Mouse (Mus musculus) embryonic fibroblast, embryonic 13.5 days (primary cell): Measurements from ENCODE around the gene Acta1. TPM values are rescaled to one million over a fixed set of nuclear protein-coding genes. Genes with fewer than 3 reads are reported as not detected.

Experiments used
- H3K27ac ChIP-seq: 2 replicates; pipeline ENCODE4 v1.5.1; 2012; ENCODE audit warnings: low read length, control low read depth, inconsistent platforms; ENCODE audit not compliant: insufficient read depth
- H3K4me1 ChIP-seq: 2 replicates; pipeline ENCODE4 v1.6.1; 2011; ENCODE audit warnings: low read length; ENCODE audit not compliant: control insufficient read depth, insufficient read depth
- H3K4me3 ChIP-seq: 2 replicates; pipeline ENCODE4 v1.5.1; 2011; ENCODE audit warnings: mild to moderate bottlenecking, control low read depth, low read length; ENCODE audit not compliant: insufficient read depth
- CTCF ChIP-seq: IDR thresholded peaks from 2 replicates; pipeline ENCODE4 v1.5.1; 2011; ENCODE audit warnings: mild to moderate bottlenecking, control low read depth, low read length, moderate library complexity, borderline replicate concordance; ENCODE audit not compliant: insufficient read depth
- POLR2A ChIP-seq: IDR thresholded peaks from 2 replicates; pipeline ENCODE4 v1.6.1; 2011; ENCODE audit warnings: low read depth, mild to moderate bottlenecking, control low read depth, low read length, moderate library complexity
- polyA plus RNA-seq: library from polyadenylated mRNA; stranded (reverse); fragments of >200 nt; gene quantifications from 2 replicates; pipeline ENCODE4 v1.2.4, GENCODE M21; 2011; ENCODE audit warnings: low read depth; ENCODE audit not compliant: missing spikeins, insufficient read length

Gene Acta1
- polyA plus RNA-seq, 1 experiment = 25.9 TPM

GRCm38 (mm10) chr8:123896366-123896761, 1.8 kb upstream of the Acta1 start:
- H3K4me1 ChIP-seq = no peaks in the 10 kb centered on the region; the same call in 1 of the 2 replicates
- H3K4me3 ChIP-seq = no peak overlapping the region
- H3K27ac ChIP-seq = no peak overlapping the region
- TF ChIP-seq CTCF (no peak), POLR2A (no peak)

- H3K4me1 ChIP-seq = no peaks in the 10 kb centered on the region; the same call in 1 of the 2 replicates
- TF ChIP-seq CTCF (no peak), POLR2A (no peak)
Observed at GRCm38 (mm10) chr8:123895680-123896365, 1.3 kb upstream of the Acta1 start.

GRCm38 (mm10) chr8:123895230-123895629, 679 bp upstream of the Acta1 start:
- no peak overlapping the region for H3K27ac ChIP-seq
- H3K4me3 ChIP-seq = no peak overlapping the region
- TF ChIP-seq POLR2A (no peak), CTCF (no peak)
- no peaks in the 10 kb centered on the region; the same call in 1 of the 2 replicates for H3K4me1 ChIP-seq

More at GRCm38 (mm10) chr8:123895680-123896365, 1.3 kb upstream of the Acta1 start:
- Histone ChIP-seq H3K27ac (no peak overlapping the region), H3K4me3 (no peak overlapping the region)

GRCm38 (mm10) chr8:123893413-123893812, 1.1 kb downstream of the Acta1 start:
- TF ChIP-seq CTCF = no peak
- TF ChIP-seq POLR2A = no peak
- no peak overlapping the region for H3K4me3 ChIP-seq
- H3K27ac ChIP-seq = no peak overlapping the region
- peaks cover 2% of the 10 kb centered on the region for H3K4me1 ChIP-seq

GRCm38 (mm10) chr8:123892586-123893155, 1.9 kb downstream of the Acta1 start:
- TF ChIP-seq POLR2A = no peak
- TF ChIP-seq CTCF = 0 out of 2 replicates have a peak, but pooled peaks have one; percentile 17
- no peak overlapping the region for H3K4me3 ChIP-seq
- H3K4me1 ChIP-seq = peaks cover 5% of the 10 kb centered on the region
- H3K27ac ChIP-seq = no peak overlapping the region

GRCm38 (mm10) chr8:123891883-123892585, 2.5 kb downstream of the Acta1 start:
- H3K27ac ChIP-seq = no peak overlapping the region
- H3K4me1 ChIP-seq = peaks cover 5% of the 10 kb centered on the region
- TF ChIP-seq POLR2A = no peak
- no peak for TF ChIP-seq CTCF
- H3K4me3 ChIP-seq = peak overlapping the region; percentile 9; the same call in 1 of the 2 replicates

- Histone ChIP-seq H3K4me3 (no peak overlapping the region), H3K4me1 (peaks cover 5% of the 10 kb centered on the region), H3K27ac (no peak overlapping the region)
- TF ChIP-seq CTCF = no peak
- no peak for TF ChIP-seq POLR2A
Observed at GRCm38 (mm10) chr8:123891271-123891670, 3.3 kb downstream of the Acta1 start.

GRCm38 (mm10) chr8:123889797-123890196, 4.8 kb downstream of the Acta1 start:
- Histone ChIP-seq H3K4me1 (peaks cover 14% of the 10 kb centered on the region), H3K4me3 (no peak overlapping the region), H3K27ac (no peak overlapping the region)
- TF ChIP-seq POLR2A (no peak), CTCF (no peak)

- H3K27ac ChIP-seq = peak overlapping the region; percentile 77
- peaks cover 23% of the 10 kb centered on the region for H3K4me1 ChIP-seq
- TF ChIP-seq CTCF (no peak), POLR2A (no peak)
- no peak overlapping the region for H3K4me3 ChIP-seq
Observed at GRCm38 (mm10) chr8:123887956-123888355, 6.6 kb downstream of the Acta1 start.

GRCm38 (mm10) chr8:123887163-123887562, 7.4 kb downstream of the Acta1 start:
- Histone ChIP-seq H3K27ac (peak overlapping the region; percentile 77; the same call in 1 of the 2 replicates), H3K4me1 (peaks cover 23% of the 10 kb centered on the region), H3K4me3 (no peak overlapping the region)
- no peak for TF ChIP-seq POLR2A
- TF ChIP-seq CTCF = no peak
